Mouse (Mus musculus) neural tube, embryonic 10.5 days (tissue): ENCODE data around the gene Riox2.

ENCODE experiments used
- DNase-seq: peaks from one replicate; pipeline ENCODE4 v3.0.0-alpha.2; 2017; ENCODE audit warnings: low spot score; ENCODE audit errors: extremely low spot score

Gene Riox2

GRCm38 (mm10) chr16:59517447-59518219, 46.1 kb downstream of the Riox2 start:
- DNase-seq: no peak

- DNase-seq: no peak
Measured at GRCm38 (mm10) chr16:59521752-59522423, 50.3 kb downstream of the Riox2 start.

GRCm38 (mm10) chr16:59526939-59527338, 55.4 kb downstream of the Riox2 start:
- DNase-seq: no peak

- no peak for DNase-seq
Measured at GRCm38 (mm10) chr16:59529570-59529969, 58.0 kb downstream of the Riox2 start.

GRCm38 (mm10) chr16:59531243-59531642, 59.7 kb downstream of the Riox2 start:
- DNase-seq: no peak

GRCm38 (mm10) chr16:59532561-59532960, 61.0 kb downstream of the Riox2 start:
- DNase-seq: no peak

- no peak for DNase-seq
Measured at GRCm38 (mm10) chr16:59534349-59534748, 62.8 kb downstream of the Riox2 start.

GRCm38 (mm10) chr16:59535673-59536072, 64.1 kb downstream of the Riox2 start:
- DNase-seq: no peak

- DNase-seq: no peak
Measured at GRCm38 (mm10) chr16:59540944-59541343, 69.4 kb downstream of the Riox2 start.

GRCm38 (mm10) chr16:59541382-59541781, 69.8 kb downstream of the Riox2 start:
- no peak for DNase-seq
